Mouse (Mus musculus) kidney, embryonic 16.5 days (tissue): ENCODE data around the gene Hmox1. TPM values are rescaled to one million over a fixed set of nuclear protein-coding genes. Genes with fewer than 3 reads are reported as not detected.

ENCODE experiments used
- ATAC-seq: fragments of 200-750 bp; cut with Nextera tagmentation; 2 replicates; pipeline ENCODE4 v1.8.0; 2017; ENCODE audit warnings: moderate TSS enrichment; ENCODE audit not compliant: low FRiP score, low TSS enrichment
- H3K27ac ChIP-seq: fragments of 300-500 bp; sonication (generic); 2 replicates; pipeline ENCODE4 v1.5.1; 2014; ENCODE audit warnings: low read length
- H3K27me3 ChIP-seq: fragments of 300-500 bp; sonication (generic); 2 replicates; pipeline ENCODE4 v1.6.1; 2014; ENCODE audit warnings: low read length, control low read depth, mixed read lengths; ENCODE audit not compliant: insufficient read depth
- H3K36me3 ChIP-seq: fragments of 300-500 bp; sonication (generic); 2 replicates; pipeline ENCODE4 v1.6.1; 2014; ENCODE audit warnings: low read length, control low read depth, mixed read lengths; ENCODE audit not compliant: insufficient read depth
- H3K4me1 ChIP-seq: fragments of 300-500 bp; sonication (generic); 2 replicates; pipeline ENCODE4 v1.6.1; 2014; ENCODE audit warnings: low read length, control low read depth, mixed read lengths; ENCODE audit not compliant: insufficient read depth
- H3K4me2 ChIP-seq: fragments of 300-500 bp; sonication (generic); replicated peaks from 2 replicates; pipeline ENCODE4 v1.6.1; 2014; ENCODE audit warnings: low read depth, low read length
- H3K4me3 ChIP-seq: fragments of 300-500 bp; sonication (generic); 2 replicates; pipeline ENCODE4 v1.5.1; 2014; ENCODE audit warnings: mild to moderate bottlenecking, low read length
- H3K9ac ChIP-seq: fragments of 300-500 bp; sonication (generic); replicated peaks from 2 replicates; pipeline ENCODE4 v1.6.1; 2014; ENCODE audit warnings: low read length
- H3K9me3 ChIP-seq: fragments of 300-500 bp; sonication (generic); 2 replicates; pipeline ENCODE4 v1.6.1; 2016; ENCODE audit warnings: low read length, control low read depth
- WGBS: fragments of 180-500 bp; shearing (Covaris S2); extraction: QIAGEN DNeasy Blood & Tissue Kit; methylation state at CpG from one replicate; pipeline ENCODE4 v1.1.7; 2014; 5-methylcytosine and 5-hydroxymethylcytosine counted together
- polyA plus RNA-seq: library from polyadenylated mRNA; unstranded; fragments of >200 nt; fragmentation: Nextera tagmentation; extraction: Ambion mirVana; gene quantifications from 2 replicates; pipeline ENCODE4 v1.2.1, GENCODE M21; 2015

Hmox1 gene
- 51.6 and 56.2 TPM in 2 replicates for polyA plus RNA-seq

DNA sequence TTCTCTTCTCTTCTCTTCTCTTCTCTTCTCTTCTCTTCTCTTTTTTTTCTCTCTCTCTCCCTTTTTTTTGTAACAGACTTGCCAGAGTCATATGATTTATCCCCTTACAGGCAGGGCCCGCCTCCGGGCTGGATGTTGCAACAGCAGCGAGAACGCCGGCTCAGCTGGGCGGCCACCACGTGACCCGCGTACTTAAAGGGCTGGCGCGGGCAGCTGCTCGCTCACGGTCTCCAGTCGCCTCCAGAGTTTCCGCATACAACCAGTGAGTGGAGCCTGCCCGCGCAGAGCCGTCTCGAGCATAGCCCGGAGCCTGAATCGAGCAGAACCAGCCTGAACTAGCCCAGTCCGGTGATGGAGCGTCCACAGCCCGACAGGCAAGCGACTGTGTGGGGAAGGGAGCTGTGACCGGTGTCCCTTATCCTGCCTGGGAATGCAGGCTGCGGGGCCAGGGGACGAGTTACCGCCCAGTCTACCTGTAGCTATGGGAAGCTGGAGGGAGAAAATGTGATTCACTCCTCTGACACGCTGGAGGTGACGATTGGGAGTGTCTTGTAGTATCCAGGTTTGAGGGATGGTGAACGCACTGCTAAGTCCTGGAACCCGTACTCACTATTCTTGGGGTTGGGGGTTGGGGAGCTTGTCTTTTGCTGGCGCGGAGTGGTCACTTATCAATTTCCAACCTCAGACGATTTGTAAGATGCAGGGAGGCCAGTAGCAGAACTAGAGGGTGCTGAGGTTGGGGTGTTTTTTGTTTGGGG is at the start of gene Hmox1:
TSS of gene Hmox1 (plus strand) at position 223 of the 758 bp plus-strand sequence.
- Histone ChIP-seq H3K36me3 (peaks cover 10% of the 10 kb centered on the region; the same call in 1 of the 2 replicates), H3K4me2 (peak within 1 kb of the TSS; percentile 66), H3K9me3 (no peaks in the 10 kb centered on the region), H3K27me3 (no peaks in the 10 kb centered on the region), H3K4me1 (peaks cover 25% of the 10 kb centered on the region), H3K9ac (peak within 1 kb of the TSS; percentile 80), H3K4me3 (peak within 1 kb of the TSS; percentile 68), H3K27ac (peak within 1 kb of the TSS; percentile 70)
- ATAC-seq: peak; percentile 93
- under 1% methylated on average over 36 of the region's 36 CpGs for WGBS

DNA sequence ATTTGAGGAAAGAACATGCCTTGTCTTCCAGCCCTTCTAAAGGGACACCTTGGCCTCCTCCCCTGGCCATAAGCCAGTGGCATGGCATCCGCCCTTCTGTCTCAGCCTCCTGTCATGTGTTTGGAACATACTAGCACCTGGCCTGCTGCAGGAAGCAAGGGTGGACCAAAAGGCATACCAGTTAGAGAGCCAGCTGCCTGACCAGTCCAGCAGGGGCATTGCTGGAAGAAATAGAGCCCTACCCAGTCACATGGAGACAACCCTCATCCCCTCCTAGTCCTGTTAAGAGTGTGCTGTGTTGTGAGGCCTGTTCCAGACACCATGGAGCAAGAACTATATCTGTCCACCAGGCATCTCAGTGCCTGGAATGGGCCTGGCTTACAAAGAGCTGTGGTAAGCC is 47.1 kb upstream of the Hmox1 start:
- Histone ChIP-seq H3K4me1 (no peaks in the 10 kb centered on the region), H3K9me3 (no peaks in the 10 kb centered on the region), H3K36me3 (no peaks in the 10 kb centered on the region), H3K9ac (no peak overlapping the region), H3K4me2 (no peak overlapping the region), H3K27me3 (no peaks in the 10 kb centered on the region), H3K4me3 (no peak overlapping the region), H3K27ac (no peak overlapping the region)
- ATAC-seq: no peak
- 90% methylated on average over 1 of the region's 1 CpGs for WGBS

DNA sequence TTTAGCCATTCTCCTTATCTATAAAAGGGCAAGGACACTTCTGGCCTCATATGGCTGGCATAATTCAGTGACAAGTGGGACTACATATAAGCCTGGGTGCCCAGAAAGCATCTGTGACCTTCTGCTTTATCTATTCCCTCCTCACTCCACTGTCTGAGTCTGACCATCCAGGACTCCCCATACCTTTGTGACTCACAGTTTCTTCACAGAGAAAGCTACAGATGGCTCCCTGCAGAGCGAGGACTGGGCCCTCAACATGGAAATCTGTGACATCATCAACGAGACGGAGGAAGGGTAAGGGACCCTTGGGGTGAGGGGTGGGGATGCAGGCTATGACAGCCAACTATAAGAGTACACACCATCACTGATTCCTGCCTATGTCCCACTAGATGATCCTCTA is 45.6 kb upstream of the Hmox1 start:
- H3K4me2 ChIP-seq: no peak overlapping the region
- H3K9ac ChIP-seq: no peak overlapping the region
- H3K4me3 ChIP-seq: no peak overlapping the region
- H3K9me3 ChIP-seq: no peaks in the 10 kb centered on the region
- H3K27ac ChIP-seq: no peak overlapping the region
- no peaks in the 10 kb centered on the region for H3K4me1 ChIP-seq
- no peaks in the 10 kb centered on the region for H3K36me3 ChIP-seq
- H3K27me3 ChIP-seq: no peaks in the 10 kb centered on the region
- ATAC-seq: no peak
- WGBS: 88% methylated on average over 3 of the region's 3 CpGs

DNA sequence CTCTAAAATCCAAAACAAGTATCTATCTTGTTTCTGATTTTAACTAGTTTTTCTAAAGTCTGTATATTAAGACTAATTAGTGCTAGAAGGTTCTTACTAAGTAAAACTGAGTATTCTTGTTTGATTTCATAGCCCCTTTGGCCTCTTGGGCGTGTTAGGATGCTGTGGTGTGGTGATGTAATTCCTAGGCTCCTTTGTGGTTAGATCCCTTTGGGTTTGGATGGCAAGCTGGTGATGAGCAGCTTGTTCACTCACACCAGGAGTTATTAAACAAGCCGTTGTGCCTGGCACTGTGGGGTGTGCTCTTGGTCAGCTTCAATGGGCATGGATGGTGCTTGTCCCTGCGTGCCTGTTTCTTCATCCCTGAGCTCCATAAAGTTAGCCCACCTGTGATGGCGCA is 40.1 kb upstream of the Hmox1 start:
- Histone ChIP-seq H3K4me2 (no peak overlapping the region), H3K4me1 (no peaks in the 10 kb centered on the region), H3K9ac (no peak overlapping the region), H3K27ac (no peak overlapping the region), H3K4me3 (no peak overlapping the region), H3K27me3 (no peaks in the 10 kb centered on the region), H3K9me3 (no peaks in the 10 kb centered on the region), H3K36me3 (0 out of 2 replicates have a peak, but pooled peaks cover 7% of the 10 kb centered on the region)
- 90% methylated on average over 4 of the region's 4 CpGs for WGBS
- ATAC-seq: no peak

DNA sequence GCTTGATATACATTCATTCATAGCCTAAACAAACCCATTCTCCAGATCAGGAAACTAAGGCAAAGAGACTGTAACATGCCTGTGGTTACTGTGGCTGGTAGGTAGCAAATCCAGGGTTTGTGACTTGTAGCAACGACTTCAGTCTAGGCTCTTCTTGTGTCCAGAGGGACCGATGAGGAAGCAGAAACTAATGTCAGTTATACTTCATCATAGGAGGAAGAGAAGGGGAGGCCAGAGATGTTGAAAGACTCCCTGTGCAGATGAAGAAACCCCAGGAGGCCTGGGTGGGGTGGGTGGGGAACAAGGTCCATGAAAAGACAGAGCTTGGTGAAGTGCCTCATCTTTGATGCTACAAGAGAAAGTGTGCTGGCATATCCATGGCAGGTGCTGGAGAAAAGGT is 37.7 kb upstream of the Hmox1 start:
- Histone ChIP-seq H3K9ac (no peak overlapping the region), H3K4me3 (no peak overlapping the region), H3K9me3 (no peaks in the 10 kb centered on the region), H3K27me3 (no peaks in the 10 kb centered on the region), H3K36me3 (peaks cover 10% of the 10 kb centered on the region; the same call in 1 of the 2 replicates), H3K4me1 (no peaks in the 10 kb centered on the region), H3K27ac (no peak overlapping the region), H3K4me2 (no peak overlapping the region)
- 96% methylated on average over 2 of the region's 2 CpGs for WGBS
- no peak for ATAC-seq

DNA sequence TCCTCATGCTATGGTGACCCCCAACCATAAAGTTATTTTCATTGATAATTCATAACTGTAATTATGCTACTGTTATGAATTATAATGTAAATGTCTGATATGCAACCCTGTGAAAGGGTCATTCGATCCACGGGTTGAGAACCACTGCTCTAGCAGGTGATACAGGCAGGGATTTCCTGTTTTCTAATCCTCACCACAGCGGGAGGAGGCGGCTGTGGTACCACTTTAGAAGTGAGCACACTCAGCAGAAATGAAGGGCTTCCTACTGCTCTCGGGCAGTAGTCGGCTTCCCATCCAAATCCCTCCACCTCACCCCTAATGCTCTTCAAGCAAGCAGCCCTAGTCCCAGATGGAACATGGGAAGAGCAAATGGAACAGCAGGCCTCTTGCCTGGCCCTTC is 33.4 kb upstream of the Hmox1 start:
- Histone ChIP-seq H3K27ac (no peak overlapping the region), H3K4me3 (no peak overlapping the region), H3K27me3 (no peaks in the 10 kb centered on the region), H3K9ac (no peak overlapping the region), H3K4me1 (no peaks in the 10 kb centered on the region), H3K9me3 (no peaks in the 10 kb centered on the region), H3K36me3 (peaks cover 8% of the 10 kb centered on the region; the same call in 1 of the 2 replicates), H3K4me2 (no peak overlapping the region)
- ATAC-seq: no peak
- WGBS: 80% methylated on average over 6 of the region's 6 CpGs

DNA sequence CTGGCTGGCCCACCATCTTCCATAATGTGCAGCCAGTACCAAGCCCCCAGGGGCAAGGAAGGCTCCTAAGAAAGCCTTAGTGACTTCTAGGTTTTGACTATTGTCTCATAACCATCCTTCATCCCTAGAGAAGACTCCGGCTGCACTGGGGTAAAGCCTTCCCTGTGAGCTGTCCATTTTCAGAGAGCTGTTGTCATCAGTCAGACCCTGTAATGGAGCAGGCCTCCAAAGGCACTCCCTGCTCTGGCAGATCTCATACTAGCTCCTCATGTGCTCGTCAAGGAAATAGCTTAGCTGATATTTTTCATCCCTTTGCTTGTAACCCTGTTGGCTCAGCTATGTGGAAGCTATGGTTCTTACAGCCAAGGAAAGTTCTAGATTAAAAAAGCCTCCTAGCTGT is 32.6 kb upstream of the Hmox1 start:
- WGBS: 83% methylated on average over 2 of the region's 2 CpGs

DNA sequence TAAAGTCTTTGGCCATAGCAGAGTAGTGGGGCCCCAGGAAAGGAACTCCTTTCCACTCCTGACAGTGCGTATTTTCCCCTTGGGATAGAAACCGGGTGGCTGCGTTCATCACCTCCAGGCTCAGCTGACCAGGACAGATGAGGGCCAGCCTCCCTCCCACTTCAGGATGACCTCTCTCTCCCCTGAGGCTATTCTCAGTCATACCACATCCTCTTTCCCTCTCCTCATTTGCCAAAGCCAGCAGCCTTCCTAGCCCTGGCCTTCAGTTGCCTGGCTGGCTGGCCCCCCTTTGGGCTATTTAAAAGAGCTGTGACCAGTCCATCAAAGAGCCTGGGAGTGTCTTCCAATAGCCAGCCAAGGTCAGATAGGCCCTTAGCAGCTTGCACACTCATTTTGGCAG is 30.1 kb upstream of the Hmox1 start:
- no peaks in the 10 kb centered on the region for H3K4me1 ChIP-seq
- no peaks in the 10 kb centered on the region for H3K9me3 ChIP-seq
- H3K4me3 ChIP-seq: no peak overlapping the region
- H3K36me3 ChIP-seq: peaks cover 15% of the 10 kb centered on the region; the same call in 1 of the 2 replicates
- no peak overlapping the region for H3K9ac ChIP-seq
- H3K27me3 ChIP-seq: no peaks in the 10 kb centered on the region
- no peak overlapping the region for H3K4me2 ChIP-seq
- H3K27ac ChIP-seq: no peak overlapping the region
- 58% methylated on average over 3 of the region's 3 CpGs for WGBS
- no peak for ATAC-seq

More for the DNA sequence above, 32.6 kb upstream of the Hmox1 start:
- H3K4me1 ChIP-seq: no peaks in the 10 kb centered on the region
- H3K4me3 ChIP-seq: no peak overlapping the region
- H3K9me3 ChIP-seq: no peaks in the 10 kb centered on the region
- H3K4me2 ChIP-seq: no peak overlapping the region
- H3K27ac ChIP-seq: no peak overlapping the region
- H3K9ac ChIP-seq: no peak overlapping the region
- no peaks in the 10 kb centered on the region for H3K27me3 ChIP-seq
- H3K36me3 ChIP-seq: peaks cover 14% of the 10 kb centered on the region; the same call in 1 of the 2 replicates
- ATAC-seq: no peak

DNA sequence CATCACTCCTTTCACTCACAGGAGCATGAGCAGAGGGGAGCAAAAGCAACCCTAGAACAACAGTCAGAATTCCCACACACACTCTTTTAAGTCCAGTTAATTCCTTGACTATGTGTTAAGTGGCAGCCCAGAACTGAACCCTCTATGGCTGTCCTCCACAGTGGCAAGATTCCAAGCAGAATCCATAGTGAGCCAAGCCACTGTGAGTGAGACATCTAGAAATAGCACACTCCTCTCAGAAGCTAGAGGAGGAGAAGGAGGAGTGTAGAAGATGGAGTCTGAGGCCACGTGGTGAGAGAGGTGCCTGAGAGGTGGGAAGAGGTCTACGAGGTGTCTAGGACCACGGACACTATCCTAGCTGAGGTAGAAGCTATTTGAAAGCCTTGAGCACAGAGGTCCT is 28.6 kb upstream of the Hmox1 start:
- 84% methylated on average over 3 of the region's 3 CpGs for WGBS
- H3K9me3 ChIP-seq: no peaks in the 10 kb centered on the region
- H3K27ac ChIP-seq: no peak overlapping the region
- ATAC-seq: no peak
- no peak overlapping the region for H3K4me2 ChIP-seq
- no peaks in the 10 kb centered on the region for H3K27me3 ChIP-seq
- no peak overlapping the region for H3K9ac ChIP-seq
- peaks cover 15% of the 10 kb centered on the region; the same call in 1 of the 2 replicates for H3K36me3 ChIP-seq
- no peak overlapping the region for H3K4me3 ChIP-seq
- no peaks in the 10 kb centered on the region for H3K4me1 ChIP-seq

DNA sequence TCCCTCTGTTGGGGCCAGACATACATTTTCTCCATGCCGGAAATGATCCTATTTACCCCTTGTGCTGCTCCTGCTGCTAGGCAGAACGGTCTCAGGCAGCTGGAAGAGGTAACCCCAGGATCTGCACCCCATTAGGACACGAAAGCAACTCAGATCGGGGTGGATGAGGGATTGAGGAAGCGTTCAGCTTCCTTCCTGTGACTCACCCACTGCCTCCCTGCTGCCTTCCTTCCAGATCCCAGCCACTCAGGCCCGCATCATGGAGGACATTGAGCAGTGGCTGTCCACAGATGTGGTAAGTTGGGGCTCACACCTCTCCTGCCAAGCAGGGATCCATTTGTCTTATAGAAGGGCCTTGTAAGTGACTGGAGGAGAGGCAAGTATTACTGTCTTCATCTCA is 26.1 kb upstream of the Hmox1 start:
- Histone ChIP-seq H3K27ac (no peak overlapping the region), H3K4me2 (no peak overlapping the region), H3K9ac (no peak overlapping the region), H3K27me3 (no peaks in the 10 kb centered on the region), H3K36me3 (peaks cover 11% of the 10 kb centered on the region; the same call in 1 of the 2 replicates), H3K4me3 (no peak overlapping the region), H3K9me3 (no peaks in the 10 kb centered on the region), H3K4me1 (no peaks in the 10 kb centered on the region)
- no peak for ATAC-seq
- WGBS: 70% methylated on average over 6 of the region's 6 CpGs
